8 mouse cellular contexts compared by ENCODE assay signal in the genomic region with DNA sequence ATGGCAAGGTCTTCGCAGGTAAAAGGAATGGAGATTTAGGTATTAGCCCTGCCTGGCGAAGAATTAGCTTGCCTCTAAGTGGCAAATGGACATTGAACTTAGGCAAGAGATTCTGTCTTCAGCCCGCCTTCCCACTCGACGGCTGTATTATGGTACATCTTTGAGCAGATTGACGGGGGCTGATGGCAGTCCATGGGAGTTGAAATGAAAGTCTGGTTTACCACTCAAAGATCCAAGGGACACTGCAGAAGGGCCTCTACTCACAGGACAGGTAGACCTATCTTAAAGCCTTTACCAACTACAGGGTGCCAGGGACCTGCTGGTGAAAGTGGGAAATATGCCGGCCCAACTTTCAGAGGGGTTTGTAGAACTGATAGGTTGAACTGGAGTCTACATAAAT. TPM values are rescaled to one million over a fixed set of nuclear protein-coding genes. Genes with fewer than 3 reads are reported as not detected.
DNase-seq lines count a peak whose midpoint lies in the region; ATAC-seq and TF ChIP-seq lines count a peak whose summit lies in the region.

No protein-coding gene starts in this region.

- H3K4me1 ChIP-seq in cortical plate, adult 2 months (ENCODE audit: control insufficient read depth, insufficient read depth, low read length) = peaks cover 3% of the 10 kb centered on the region
- H3K4me1 ChIP-seq in intestine, embryonic 15.5 days (replicated peaks) = peaks cover 13% of the 10 kb centered on the region
- H3K4me1 ChIP-seq in neural tube, embryonic 13.5 days (replicated peaks) = peaks cover 25% of the 10 kb centered on the region

- H3K9me3 ChIP-seq in intestine, embryonic 15.5 days = no peaks in the 10 kb centered on the region; the same call in 1 of the 2 replicates
- no peaks in the 10 kb centered on the region for H3K9me3 ChIP-seq in neural tube, embryonic 13.5 days

- TF ChIP-seq CTCF in left cerebral cortex, adult 2 months (IDR thresholded peaks at IDR 0.05) = no peak
- TF ChIP-seq CTCF in cortical plate, adult 2 months (IDR thresholded peaks at IDR 0.05; ENCODE audit: extremely low read depth, insufficient read depth, low read length) = no peak

- H3K4me3 ChIP-seq in left cerebral cortex, adult 2 months = peak overlapping the region; percentile 93
- peak overlapping the region; percentile 100 for H3K4me3 ChIP-seq in cortical plate, adult 2 months (ENCODE audit: insufficient read depth, low read length)
- peak overlapping the region; percentile 74 for H3K4me3 ChIP-seq in intestine, embryonic 15.5 days (replicated peaks)
- H3K4me3 ChIP-seq in neural tube, embryonic 13.5 days = peak overlapping the region; percentile 74

- peaks cover 6% of the 10 kb centered on the region; the same call in 1 of the 2 replicates for H3K36me3 ChIP-seq in intestine, embryonic 15.5 days
- peaks cover 26% of the 10 kb centered on the region for H3K36me3 ChIP-seq in neural tube, embryonic 13.5 days

- 19% methylated on average over 7 of the region's 7 CpGs for WGBS in intestine, embryonic 15.5 days
- 21% methylated on average over 7 of the region's 7 CpGs for WGBS in neural tube, embryonic 13.5 days

- H3K9ac ChIP-seq in intestine, embryonic 15.5 days = peak overlapping the region; percentile 91
- peak overlapping the region; percentile 87 for H3K9ac ChIP-seq in neural tube, embryonic 13.5 days

- TF ChIP-seq POLR2A in cortical plate, adult 2 months (IDR thresholded peaks at IDR 0.05; ENCODE audit: extremely low read depth, insufficient read depth, low read length) = no peak

- peak overlapping the region; percentile 97 for H3K27ac ChIP-seq in left cerebral cortex, adult 2 months
- H3K27ac ChIP-seq in cortical plate, adult 2 months (ENCODE audit: insufficient read depth, low read length) = 0 out of 2 replicates have a peak overlapping the region, but pooled peaks have one; percentile 70
- H3K27ac ChIP-seq in intestine, embryonic 15.5 days = peak overlapping the region; percentile 84; the same call in 1 of the 2 replicates
- H3K27ac ChIP-seq in neural tube, embryonic 13.5 days (replicated peaks) = no peak overlapping the region; the same call in 1 of the 2 replicates

- no peak for DNase-seq in left cerebral cortex, adult 2 months (ENCODE audit: extremely low spot score in 1 of 2, low spot score in 2 of 2)
- DNase-seq in left cerebral cortex, postnatal 10 days (ENCODE audit: extremely low spot score in 1 of 2, low spot score in 2 of 2) = no peak
- no peak for DNase-seq in urinary bladder, adult 2 months (ENCODE audit: low spot score)
- DNase-seq in urinary bladder, postnatal 10 days (ENCODE audit: low spot score) = no peak
- no peak for DNase-seq in frontal cortex, postnatal 36 days (ENCODE audit: low spot score in 2 of 2)

- ATAC-seq in intestine, embryonic 15.5 days = no peak
- no peak for ATAC-seq in neural tube, embryonic 13.5 days (ENCODE audit: low read depth)

- peak overlapping the region; percentile 77 for H3K4me2 ChIP-seq in intestine, embryonic 15.5 days (replicated peaks)
- peak overlapping the region; percentile 89 for H3K4me2 ChIP-seq in neural tube, embryonic 13.5 days

- intact Hi-C loops in left cerebral cortex, adult 2 months (cut with DNase I) = loop anchor here (5.0 kb wide), 1 partner anchor 62 kb away; the partner anchor contains the start of gene Glt8d2
- intact Hi-C loops in left cerebral cortex, postnatal 10 days (cut with DNase I) = no loop called here

- H3K27me3 ChIP-seq in intestine, embryonic 15.5 days (replicated peaks) = no peaks in the 10 kb centered on the region
- H3K27me3 ChIP-seq in neural tube, embryonic 13.5 days = no peaks in the 10 kb centered on the region

RNA-seq across cellular contexts. Expression of gene Tdg, which starts 0.9 kb away (rescaled TPM):
- 10 to 100 TPM; 42.7 to 50.2 TPM for total RNA-seq in left cerebral cortex, adult 2 months (2021)
- 10 to 100 TPM; 72.4 to 75.9 TPM for total RNA-seq in left cerebral cortex, postnatal 10 days (2021)
- polyA plus RNA-seq in cortical plate, adult 2 months (2012; rRNA removed) = 54.7 and 61.6 TPM in 2 replicates
- 122 and 128 TPM in 2 replicates for polyA plus RNA-seq in intestine, embryonic 15.5 days (2015; fragmentation: Nextera tagmentation; extraction: Ambion mirVana)
- polyA plus RNA-seq in neural tube, embryonic 13.5 days (2015; fragmentation: Nextera tagmentation; extraction: Ambion mirVana) = 195 and 217 TPM in 2 replicates
- polyA plus RNA-seq in urinary bladder, adult 2 months (2012; rRNA removed) = 32.9 and 33.5 TPM in 2 replicates

RNA-seq across cellular contexts. Expression of gene 1190007I07Rik, which starts 7.5 kb away (rescaled TPM):
- 10 to 100 TPM; 16.6 to 21.0 TPM for total RNA-seq in left cerebral cortex, adult 2 months (2021)
- 10 to 100 TPM; 16.1 to 17.4 TPM for total RNA-seq in left cerebral cortex, postnatal 10 days (2021)
- polyA plus RNA-seq in cortical plate, adult 2 months (2012; rRNA removed) = 32.5 and 33.3 TPM in 2 replicates
- 57.5 and 68.4 TPM in 2 replicates for polyA plus RNA-seq in intestine, embryonic 15.5 days (2015; fragmentation: Nextera tagmentation; extraction: Ambion mirVana)
- 36.8 and 37.1 TPM in 2 replicates for polyA plus RNA-seq in neural tube, embryonic 13.5 days (2015; fragmentation: Nextera tagmentation; extraction: Ambion mirVana)
- 26.1 and 38.6 TPM in 2 replicates for polyA plus RNA-seq in urinary bladder, adult 2 months (2012; rRNA removed)

RNA-seq across cellular contexts. Expression of gene Glt8d2, which starts 60.0 kb away (rescaled TPM):
- total RNA-seq in left cerebral cortex, adult 2 months (2021) = 10 to 100 TPM; 22.4 to 26.6 TPM
- 1 to 10 TPM; 2.7 to 2.9 TPM for total RNA-seq in left cerebral cortex, postnatal 10 days (2021)
- polyA plus RNA-seq in cortical plate, adult 2 months (2012; rRNA removed) = 17.7 and 18.1 TPM in 2 replicates
- 5.1 and 6.9 TPM in 2 replicates for polyA plus RNA-seq in intestine, embryonic 15.5 days (2015; fragmentation: Nextera tagmentation; extraction: Ambion mirVana)
- polyA plus RNA-seq in neural tube, embryonic 13.5 days (2015; fragmentation: Nextera tagmentation; extraction: Ambion mirVana) = 1.3 and 2.1 TPM in 2 replicates
- polyA plus RNA-seq in urinary bladder, adult 2 months (2012; rRNA removed) = 20.3 and 25.3 TPM in 2 replicates
